In the genomic region with DNA sequence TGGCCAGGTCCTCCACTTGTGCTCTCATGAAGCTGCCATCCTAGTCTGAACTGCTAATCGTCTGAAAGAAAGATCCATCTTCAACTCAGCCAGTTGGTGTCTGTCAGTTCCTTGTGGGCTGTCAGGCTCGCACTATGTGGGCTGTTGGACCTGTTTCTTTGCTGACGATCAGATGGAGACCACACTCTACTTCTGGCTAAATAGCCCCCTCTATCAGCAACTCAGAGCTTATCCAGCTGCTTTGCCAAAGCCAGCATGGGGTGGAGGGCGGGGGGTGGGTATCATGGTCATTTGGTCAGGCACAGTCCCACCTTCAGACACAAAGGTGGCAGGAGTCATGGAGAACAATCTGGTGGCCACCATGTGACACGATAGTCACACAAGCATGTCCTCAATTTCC, we compare ENCODE assay signal across 15 mouse cellular contexts. TPM values are rescaled to one million over a fixed set of nuclear protein-coding genes. Genes with fewer than 3 reads are reported as not detected.
DNase-seq lines count a peak whose midpoint lies in the region; ATAC-seq and TF ChIP-seq lines count a peak whose summit lies in the region.
"Had no signal": no experiment of that assay in that cellular context is flagged by ENCODE, and none has a peak within 500 bp of the region (broad histone marks: within the 10 kb centered on the region; RNA-seq: fewer than 3 reads in every experiment).

No protein-coding gene starts in this region.

- H3K9ac ChIP-seq in heart, embryonic 15.5 days, result no peak overlapping the region
- H3K9ac ChIP-seq in lung, postnatal 0 days (replicated peaks; ENCODE audit: low read depth), result no peak overlapping the region
- no peak overlapping the region for H3K9ac ChIP-seq in intestine, embryonic 15.5 days
- H3K9ac ChIP-seq: hindbrain, embryonic 15.5 days had no signal

- H3K27me3 ChIP-seq in heart, embryonic 15.5 days, result peaks cover 49% of the 10 kb centered on the region
- H3K27me3 ChIP-seq in lung, postnatal 0 days (replicated peaks; ENCODE audit: insufficient read depth, low read length), result peaks cover 6% of the 10 kb centered on the region; the same call in 1 of the 2 replicates
- peaks cover 22% of the 10 kb centered on the region for H3K27me3 ChIP-seq in intestine, embryonic 15.5 days (replicated peaks)

- H3K9me3 ChIP-seq in heart, embryonic 15.5 days (replicated peaks), result no peaks in the 10 kb centered on the region
- no peaks in the 10 kb centered on the region for H3K9me3 ChIP-seq in lung, postnatal 0 days (ENCODE audit: low read length)
- H3K9me3 ChIP-seq in intestine, embryonic 15.5 days, result no peaks in the 10 kb centered on the region
- H3K9me3 ChIP-seq: hindbrain, embryonic 15.5 days had no signal

- ATAC-seq in heart, embryonic 15.5 days (replicated peaks; ENCODE audit: insufficient number of reproducible peaks, insufficient read depth, low FRiP score, low read depth), result no peak
- no peak for ATAC-seq in lung, postnatal 0 days
- no peak for ATAC-seq in intestine, embryonic 15.5 days

- WGBS in heart, embryonic 15.5 days, result 40% methylated on average over 5 of the region's 5 CpGs
- 28% methylated on average over 5 of the region's 5 CpGs for WGBS in lung, postnatal 0 days
- WGBS in intestine, embryonic 15.5 days, result 40% methylated on average over 5 of the region's 5 CpGs

- H3K27ac ChIP-seq in heart, embryonic 15.5 days, result no peak overlapping the region
- no peak overlapping the region for H3K27ac ChIP-seq in lung, postnatal 0 days (ENCODE audit: low read length)
- no peak overlapping the region for H3K27ac ChIP-seq in intestine, embryonic 15.5 days
- H3K27ac ChIP-seq: hindbrain, embryonic 15.5 days had no signal

- no peaks in the 10 kb centered on the region for H3K36me3 ChIP-seq in heart, embryonic 15.5 days
- H3K36me3 ChIP-seq in lung, postnatal 0 days (ENCODE audit: insufficient read depth, low read length), result no peaks in the 10 kb centered on the region
- H3K36me3 ChIP-seq in intestine, embryonic 15.5 days, result no peaks in the 10 kb centered on the region
- H3K36me3 ChIP-seq: hindbrain, embryonic 15.5 days had no signal

- H3K4me3 ChIP-seq in heart, embryonic 15.5 days, result no peak overlapping the region
- H3K4me3 ChIP-seq in lung, postnatal 0 days (ENCODE audit: low read depth, low read length), result no peak overlapping the region
- no peak overlapping the region for H3K4me3 ChIP-seq in intestine, embryonic 15.5 days (replicated peaks)
- H3K4me3 ChIP-seq: hindbrain, embryonic 15.5 days had no signal

- no peak for DNase-seq in heart, adult 8-10 months (ENCODE audit: low spot score)
- DNase-seq in lung, postnatal 0 days (ENCODE audit: low spot score), result no peak
- DNase-seq in lung, postnatal 14 days, result no peak
- DNase-seq in adrenal gland, postnatal 10 days, result no peak
- no peak for DNase-seq in spleen, postnatal 14 days (ENCODE audit: low spot score in 2 of 2)
- DNase-seq: cerebellum, adult 8-10 months; embryo, embryonic 11 days; layer of hippocampus, postnatal 36 days; left cerebral cortex, postnatal 4 days; lung, adult 18-20 months; right cerebral cortex, postnatal 14 days; thymus, postnatal 14 days had no signal

- peak overlapping the region; percentile 63; the same call in 1 of the 2 replicates for H3K4me2 ChIP-seq in heart, embryonic 15.5 days
- no peak overlapping the region for H3K4me2 ChIP-seq in lung, postnatal 0 days (replicated peaks; ENCODE audit: low read depth, low read length)
- H3K4me2 ChIP-seq in intestine, embryonic 15.5 days (replicated peaks), result peak overlapping the region; percentile 54; the same call in 1 of the 2 replicates

- H3K4me1 ChIP-seq in heart, embryonic 15.5 days (replicated peaks), result peaks cover 10% of the 10 kb centered on the region; the same call in 1 of the 2 replicates
- peaks cover 5% of the 10 kb centered on the region; the same call in 1 of the 2 replicates for H3K4me1 ChIP-seq in lung, postnatal 0 days (ENCODE audit: insufficient read depth, low read depth, low read length)
- peaks cover 8% of the 10 kb centered on the region; the same call in 1 of the 2 replicates for H3K4me1 ChIP-seq in intestine, embryonic 15.5 days (replicated peaks)

- TF ChIP-seq CTCF in lung, postnatal 0 days (IDR thresholded peaks at IDR 0.05), result peak; percentile 35; the same call in 1 of the 2 replicates

- no peak for TF ChIP-seq EP300 in lung, postnatal 0 days (IDR thresholded peaks at IDR 0.05)

RNA-seq across cellular contexts. Expression of a gene that starts 42.2 kb away (rescaled TPM):
- 6.6 and 7.3 TPM in 2 replicates for polyA plus RNA-seq in heart, embryonic 15.5 days (2015; fragmentation: Nextera tagmentation; extraction: Ambion mirVana)
- 10 to 100 TPM; 27.0 to 32.1 (median 29.7) TPM for total RNA-seq in heart, adult 8-10 months (2022)
- polyA plus RNA-seq in lung, postnatal 0 days (2015; fragmentation: Nextera tagmentation; extraction: Ambion mirVana), result 8.9 and 9.8 TPM in 2 replicates
- 9.6 TPM in 2 replicates for polyA plus RNA-seq in intestine, embryonic 15.5 days (2015; fragmentation: Nextera tagmentation; extraction: Ambion mirVana)
- total RNA-seq in adrenal gland, postnatal 10 days (2021), result 10 to 100 TPM; 20.3 to 23.7 TPM
